Mouse (Mus musculus) embryonic fibroblast, embryonic 13.5 days (primary cell): ENCODE measurements at regions not wholly inside any gene's neighbourhood (a gene's known extent, or its start where the extent isn't known, plus 50 kb on each side); places are given as distances from the start of the nearest gene placed in this dataset.
A peak's percentile ranks its signal among the peaks of the same experiment; 100 is the strongest.

Experiments
- H3K27ac ChIP-seq: 2 replicates; pipeline ENCODE4 v1.5.1; 2012; ENCODE audit warnings: low read length, control low read depth, inconsistent platforms; ENCODE audit not compliant: insufficient read depth
- H3K4me1 ChIP-seq: 2 replicates; pipeline ENCODE4 v1.6.1; 2011; ENCODE audit warnings: low read length; ENCODE audit not compliant: control insufficient read depth, insufficient read depth
- H3K4me3 ChIP-seq: 2 replicates; pipeline ENCODE4 v1.5.1; 2011; ENCODE audit warnings: mild to moderate bottlenecking, control low read depth, low read length; ENCODE audit not compliant: insufficient read depth
- CTCF ChIP-seq: IDR thresholded peaks from 2 replicates; pipeline ENCODE4 v1.5.1; 2011; ENCODE audit warnings: mild to moderate bottlenecking, control low read depth, low read length, moderate library complexity, borderline replicate concordance; ENCODE audit not compliant: insufficient read depth
- POLR2A ChIP-seq: IDR thresholded peaks from 2 replicates; pipeline ENCODE4 v1.6.1; 2011; ENCODE audit warnings: low read depth, mild to moderate bottlenecking, control low read depth, low read length, moderate library complexity

GRCm38 (mm10) chr2:79528347-79528990 is 71.9 kb upstream of the Cerkl start:
- TF ChIP-seq CTCF (no peak), POLR2A (no peak)
- Histone ChIP-seq H3K27ac (no peak overlapping the region), H3K4me3 (no peak overlapping the region), H3K4me1 (no peaks in the 10 kb centered on the region)

GRCm38 (mm10) chr2:79529185-79529584 is 72.6 kb upstream of the Cerkl start:
- H3K27ac ChIP-seq = no peak overlapping the region
- TF ChIP-seq POLR2A = no peak
- no peak for TF ChIP-seq CTCF
- no peak overlapping the region for H3K4me3 ChIP-seq
- H3K4me1 ChIP-seq = no peaks in the 10 kb centered on the region

- 0 out of 2 replicates have a peak, but pooled peaks cover 1% of the 10 kb centered on the region for H3K4me1 ChIP-seq
- H3K27ac ChIP-seq = no peak overlapping the region
- no peak overlapping the region for H3K4me3 ChIP-seq
- TF ChIP-seq CTCF (no peak), POLR2A (no peak)
Measured at GRCm38 (mm10) chr2:79532610-79533160, 76.1 kb upstream of the Cerkl start.

DNA sequence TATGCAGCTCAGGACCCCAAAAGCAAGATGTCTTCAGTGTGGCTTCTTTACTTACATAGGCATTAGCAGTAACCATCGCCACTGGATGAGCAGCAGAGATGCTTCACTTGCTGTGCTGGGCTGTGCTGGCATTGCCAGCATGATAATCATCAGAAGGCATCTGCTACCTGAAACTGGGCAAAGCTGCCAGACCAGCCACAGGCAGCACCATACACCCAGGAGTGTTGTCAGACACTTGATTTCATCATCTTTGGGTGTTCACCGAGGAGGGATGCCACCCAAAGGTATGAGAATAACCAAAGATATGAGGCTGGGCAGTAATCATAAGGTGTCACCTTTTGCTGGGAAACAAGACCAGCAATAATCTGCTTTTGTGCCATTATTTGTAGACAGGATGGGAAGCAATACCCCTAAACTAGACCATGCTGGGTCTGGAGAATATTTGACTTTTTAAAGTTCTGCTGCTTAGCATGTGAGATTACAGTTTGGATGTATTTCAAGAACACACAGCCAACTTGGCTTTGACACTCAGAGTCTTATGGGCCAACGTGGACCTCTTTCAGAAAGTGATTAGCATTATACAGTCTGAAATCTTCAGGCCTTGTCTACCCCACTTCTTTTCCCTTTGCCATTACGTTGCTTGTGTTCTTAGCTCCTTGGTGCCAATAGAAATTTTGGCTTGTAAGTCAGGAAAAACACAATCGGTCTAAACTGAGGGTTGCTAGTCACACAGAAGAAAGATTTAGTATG is 80.7 kb upstream of the Cerkl start:
- H3K4me3 ChIP-seq = no peak overlapping the region
- H3K4me1 ChIP-seq = peaks cover 10% of the 10 kb centered on the region
- H3K27ac ChIP-seq = peak overlapping the region; percentile 25; the same call in 1 of the 2 replicates
- no peak for TF ChIP-seq POLR2A
- no peak for TF ChIP-seq CTCF

DNA sequence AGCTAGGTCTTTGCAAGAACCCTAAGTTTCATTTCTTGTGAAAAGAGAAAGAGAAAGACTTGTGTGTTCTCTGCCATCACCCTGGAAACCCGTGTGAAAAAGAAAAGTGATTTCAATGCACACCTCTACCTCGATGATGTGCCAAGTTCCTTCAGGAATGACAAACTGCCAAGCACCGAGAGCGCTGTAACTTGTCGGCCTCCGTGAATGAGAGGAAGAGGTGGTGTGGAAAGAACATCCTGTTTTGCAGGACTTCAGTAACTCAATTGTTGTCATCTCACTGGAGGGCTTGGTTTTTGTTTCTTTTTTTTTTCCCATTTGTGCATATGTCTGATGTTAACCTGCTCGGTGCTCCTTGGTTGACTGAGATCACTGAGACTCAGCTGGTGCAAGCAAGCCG is 83.8 kb upstream of the Cerkl start:
- Histone ChIP-seq H3K4me3 (no peak overlapping the region), H3K4me1 (peaks cover 19% of the 10 kb centered on the region), H3K27ac (no peak overlapping the region)
- TF ChIP-seq POLR2A (no peak), CTCF (no peak)

- TF ChIP-seq POLR2A (no peak), CTCF (no peak)
- Histone ChIP-seq H3K4me1 (peaks cover 19% of the 10 kb centered on the region), H3K4me3 (no peak overlapping the region), H3K27ac (peak overlapping the region; percentile 58)
Measured at GRCm38 (mm10) chr2:79542191-79542980, 85.8 kb upstream of the Cerkl start.

GRCm38 (mm10) chr2:79543456-79543855 is 86.9 kb upstream of the Cerkl start:
- TF ChIP-seq CTCF (no peak), POLR2A (no peak)
- peaks cover 13% of the 10 kb centered on the region for H3K4me1 ChIP-seq
- no peak overlapping the region for H3K4me3 ChIP-seq
- H3K27ac ChIP-seq = no peak overlapping the region

DNA sequence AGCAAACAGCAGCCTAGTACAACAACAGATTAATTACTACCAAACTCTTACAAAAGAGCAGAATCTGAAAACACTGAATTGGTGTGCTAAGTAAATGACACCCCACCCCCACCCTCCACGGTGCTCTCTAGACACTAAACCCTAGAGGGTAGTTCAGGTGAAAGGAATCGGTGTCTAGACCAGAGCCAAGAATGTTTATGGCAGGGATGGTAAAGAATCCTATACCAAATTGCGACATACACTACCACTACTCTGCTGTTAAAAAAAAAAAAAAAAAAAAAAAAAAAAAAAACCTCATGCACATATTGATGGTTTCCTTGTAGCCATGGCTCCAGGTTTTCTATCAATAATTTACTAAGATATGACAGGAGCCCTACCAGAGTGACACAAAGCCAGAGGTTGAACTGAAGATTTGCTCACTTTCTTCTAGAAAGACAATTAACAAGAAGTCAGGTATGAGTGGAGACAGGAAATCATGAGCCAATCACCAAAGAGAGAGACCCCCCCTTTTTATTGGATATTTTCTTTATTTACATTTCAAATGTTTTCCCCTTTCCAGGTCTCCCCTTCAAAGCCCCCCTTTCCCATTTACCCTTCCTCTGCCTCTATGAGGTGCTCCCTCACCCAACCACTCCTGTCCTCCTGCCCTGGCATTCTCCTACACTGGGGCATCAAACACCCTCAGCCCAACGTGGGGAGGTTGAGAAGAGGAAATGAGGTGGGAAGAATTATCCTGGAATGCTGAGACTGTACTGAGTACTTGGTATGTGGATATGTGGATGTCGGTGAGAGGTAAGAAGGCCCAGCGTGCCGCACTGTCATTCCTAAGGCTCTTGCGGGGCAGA is 87.6 kb upstream of the Cerkl start:
- H3K4me3 ChIP-seq = no peak overlapping the region
- H3K4me1 ChIP-seq = peaks cover 12% of the 10 kb centered on the region
- H3K27ac ChIP-seq = no peak overlapping the region
- no peak for TF ChIP-seq CTCF
- no peak for TF ChIP-seq POLR2A

DNA sequence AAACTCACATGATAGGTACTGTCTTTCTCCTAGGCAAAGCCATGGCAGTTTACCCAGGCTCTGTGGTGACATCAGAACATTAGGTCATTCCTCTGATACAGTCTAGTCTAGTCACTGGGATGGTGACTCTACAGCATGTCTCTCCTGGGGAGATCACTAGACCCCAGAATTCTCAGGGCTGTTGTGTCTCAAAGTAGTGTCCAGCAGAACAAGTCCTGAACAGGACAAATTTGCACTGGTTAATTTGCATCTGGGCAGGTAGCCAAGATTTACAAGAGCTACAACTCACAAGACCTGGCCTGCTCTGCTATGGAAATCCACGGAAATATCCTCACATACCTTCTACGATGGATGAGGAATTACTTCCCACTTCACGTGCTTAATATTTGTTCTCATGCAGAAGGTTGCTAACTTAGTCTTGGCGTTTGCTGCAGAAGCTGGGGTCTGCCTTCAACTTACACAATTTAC is 88.2 kb upstream of the Cerkl start:
- no peak overlapping the region for H3K4me3 ChIP-seq
- H3K4me1 ChIP-seq = peaks cover 12% of the 10 kb centered on the region
- TF ChIP-seq POLR2A (no peak), CTCF (no peak)
- H3K27ac ChIP-seq = no peak overlapping the region
